Mouse (Mus musculus) cerebellum, postnatal 14 days (tissue): Measurements from ENCODE around the gene Mamld1.
A peak's percentile ranks its signal among the peaks of the same experiment; 100 is the strongest.

Source experiments
- DNase-seq, 2 experiments: peaks; one replicate each; pipeline ENCODE4 v3.0.0; 2021; ENCODE audit warnings: mixed read lengths in 2 of 2

Mamld1 gene

DNA sequence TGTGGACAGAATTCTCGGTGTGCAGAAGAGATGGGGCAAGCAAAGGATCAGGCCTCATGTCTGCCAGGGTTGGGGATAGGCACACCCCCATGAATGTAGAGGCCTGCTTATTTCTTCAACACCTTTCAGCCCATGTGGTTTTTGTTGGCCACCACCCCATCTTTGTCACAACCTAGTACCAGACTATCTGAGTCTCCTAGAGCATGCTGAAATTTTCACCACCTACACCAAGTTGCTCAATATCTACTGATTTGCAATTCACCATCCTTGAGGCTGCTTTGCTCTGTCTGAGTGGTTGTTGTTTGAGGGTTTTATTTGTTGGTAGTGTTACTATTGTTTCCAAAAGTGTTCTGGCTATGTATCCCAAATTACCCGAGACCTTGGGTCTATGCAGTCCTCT is 91.3 kb downstream of the Mamld1 start:
- DNase-seq: no peak

GRCm38 (mm10) chrX:71149441-71150050 is 99.5 kb downstream of the Mamld1 start:
- DNase-seq: peak; percentile 19 to 24

- peak; percentile 92 to 93 for DNase-seq
Observed at GRCm38 (mm10) chrX:71150551-71151001, 100.5 kb downstream of the Mamld1 start.

- DNase-seq: no peak
Observed at GRCm38 (mm10) chrX:71181526-71181925, 131.5 kb downstream of the Mamld1 start.

DNA sequence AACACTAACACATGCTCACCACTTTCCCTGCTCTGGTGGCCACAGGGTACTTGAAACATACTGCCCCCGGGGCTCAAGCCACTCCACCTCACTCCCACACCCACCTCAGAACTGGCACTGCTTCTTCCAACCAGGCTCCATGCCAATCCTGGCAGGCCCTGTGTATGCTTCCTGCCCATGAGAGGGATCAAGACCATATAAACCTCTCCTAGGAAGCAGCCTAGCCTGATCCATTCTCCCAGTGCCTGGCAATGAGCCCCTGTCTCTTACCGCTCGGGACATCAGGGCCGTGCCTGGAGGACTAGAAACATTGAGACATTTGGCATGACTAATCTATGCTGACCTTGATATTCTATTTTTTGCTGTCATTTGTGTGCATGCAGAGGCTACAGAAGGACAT is 133.6 kb downstream of the Mamld1 start:
- peak; percentile 70 to 75 for DNase-seq

DNA sequence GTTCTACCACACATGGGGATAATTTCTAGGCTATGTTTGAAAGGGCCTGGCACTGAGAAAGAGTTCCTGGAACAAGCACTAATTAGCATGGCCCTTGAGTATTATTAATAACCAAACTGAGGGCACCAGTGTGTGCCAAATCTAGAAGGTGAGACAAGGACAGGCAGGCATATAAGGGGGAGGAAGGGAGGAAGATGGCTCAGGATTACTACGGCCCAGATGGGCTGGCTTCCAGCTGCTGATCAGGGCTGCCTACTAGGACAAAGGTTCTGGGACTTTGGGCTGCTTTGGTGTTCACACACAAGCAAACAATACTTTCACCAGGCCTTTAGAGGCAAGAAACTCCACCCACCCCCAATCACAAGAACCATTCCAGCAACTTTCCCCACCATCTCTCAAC is 136.3 kb downstream of the Mamld1 start:
- peak in 1 of 2 experiments; percentile 5 for DNase-seq

DNA sequence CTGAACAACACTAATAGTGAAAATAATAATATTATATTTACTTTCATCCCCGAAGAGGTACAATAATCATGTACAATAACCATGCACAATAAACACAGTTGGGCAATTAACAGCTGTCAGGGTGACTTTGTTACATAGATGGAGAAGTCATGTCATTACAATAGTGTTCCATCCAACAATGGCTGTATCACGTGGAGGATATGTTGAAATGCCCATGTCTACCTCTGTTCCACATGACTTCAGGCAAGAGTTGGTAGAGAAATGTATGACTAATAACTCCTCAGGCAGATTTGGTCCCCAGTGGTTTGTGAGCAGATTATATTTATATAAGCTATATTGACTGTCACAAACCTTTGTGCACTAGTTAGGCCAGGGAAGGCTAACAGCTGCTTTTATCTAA is 154.7 kb downstream of the Mamld1 start:
- no peak for DNase-seq
